Mouse (Mus musculus) C2C12 (cell line): ENCODE measurements around the gene Enpp6.

Source experiments
- CEBPB ChIP-seq: IDR thresholded peaks from one replicate; pipeline ENCODE4 v1.6.1; 2011; ENCODE audit warnings: low read depth, mild to moderate bottlenecking, control low read depth, moderate library complexity
- CTCF ChIP-seq: IDR thresholded peaks from one replicate; pipeline ENCODE4 v1.5.1; 2011; ENCODE audit not compliant: control insufficient read depth, insufficient read depth, insufficient read length
- FOSL1 ChIP-seq: IDR thresholded peaks from one replicate; pipeline ENCODE4 v1.8.0; 2011; ENCODE audit warnings: mild to moderate bottlenecking, low read length; ENCODE audit not compliant: poor library complexity, insufficient read depth, severe bottlenecking
- MAX ChIP-seq: IDR thresholded peaks from one replicate; pipeline ENCODE4 v1.6.1; 2011; ENCODE audit warnings: mild to moderate bottlenecking, control low read depth
- MYOD1 ChIP-seq: IDR thresholded peaks from one replicate; pipeline ENCODE4 v1.6.1; 2011; ENCODE audit warnings: low read depth; ENCODE audit not compliant: control insufficient read depth, insufficient read length
- USF1 ChIP-seq: IDR thresholded peaks from one replicate; pipeline ENCODE4 v1.6.1; 2011; ENCODE audit warnings: low read depth, mild to moderate bottlenecking, control low read depth, moderate library complexity

GRCm38 (mm10) chr8:47128859-47129258 lies 142.2 kb downstream of the Enpp6 start:
- no peak for TF ChIP-seq USF1
- no peak for TF ChIP-seq CEBPB
- TF ChIP-seq CTCF: no peak
- TF ChIP-seq MAX: no peak
- no peak for TF ChIP-seq FOSL1
- TF ChIP-seq MYOD1: no peak
